Mouse (Mus musculus): Measurements from ENCODE around the gene Asf1a.
"Not testable (repeated sequence)": the region's sequence is repeated elsewhere in the genome, so short reads cannot be mapped to it uniquely, and the experiment has no call there.

Asf1a gene

GRCm38 (mm10) chr10:53596677-53597120 is at the start of gene Asf1a:
Gene Asf1a (plus strand): TSS chr10:53596757.
- peak; percentile 98 for DNase-seq

GRCm38 (mm10) chr10:53562001-53562400 is 34.6 kb upstream of the Asf1a start:
- DNase-seq, result no peak

- no peak for DNase-seq
Observed at GRCm38 (mm10) chr10:53565538-53565937, 31.0 kb upstream of the Asf1a start.

- no peak for DNase-seq
Observed at GRCm38 (mm10) chr10:53568531-53568930, 28.0 kb upstream of the Asf1a start.

GRCm38 (mm10) chr10:53580137-53580536 is 16.4 kb upstream of the Asf1a start:
- peak in 1 of 2 experiments; percentile 24 for DNase-seq

GRCm38 (mm10) chr10:53580621-53581081 is 15.9 kb upstream of the Asf1a start:
- DNase-seq, result peak; percentile 49

GRCm38 (mm10) chr10:53581087-53581486 is 15.5 kb upstream of the Asf1a start:
- DNase-seq, result no peak

GRCm38 (mm10) chr10:53585777-53586176 is 10.8 kb upstream of the Asf1a start:
- no peak for DNase-seq

- no peak for DNase-seq
Observed at GRCm38 (mm10) chr10:53595744-53596676, 547 bp upstream of the Asf1a start.

- DNase-seq, result peak; percentile 28 to 33
Observed at GRCm38 (mm10) chr10:53597121-53597881, 744 bp downstream of the Asf1a start.

- peak in 1 of 2 experiments; percentile 10 for DNase-seq
Observed at GRCm38 (mm10) chr10:53598821-53599220, 2.3 kb downstream of the Asf1a start.

GRCm38 (mm10) chr10:53605328-53605727 is 8.8 kb downstream of the Asf1a start:
- DNase-seq, result no peak

GRCm38 (mm10) chr10:53608274-53608673 is 11.7 kb downstream of the Asf1a start:
- no peak for DNase-seq

- DNase-seq, result no peak
Observed at GRCm38 (mm10) chr10:53612172-53612571, 15.6 kb downstream of the Asf1a start.

GRCm38 (mm10) chr10:53613955-53614354 is 17.4 kb downstream of the Asf1a start:
- DNase-seq, result no peak

GRCm38 (mm10) chr10:53615850-53616616 is 19.5 kb downstream of the Asf1a start:
- peak in 1 of 2 experiments; percentile 11 for DNase-seq

- DNase-seq, result peak; percentile 90 to 93
Observed at GRCm38 (mm10) chr10:53629247-53629917, 32.8 kb downstream of the Asf1a start.

GRCm38 (mm10) chr10:53629918-53630250 is 33.3 kb downstream of the Asf1a start:
- peak; percentile 97 to 99 for DNase-seq

GRCm38 (mm10) chr10:53630339-53630738 is 33.8 kb downstream of the Asf1a start, which contains the start of gene Mcm9:
Gene Mcm9 (minus strand): TSS chr10:53630439.
- not testable (repeated sequence) for DNase-seq

GRCm38 (mm10) chr10:53634160-53634559 is 37.6 kb downstream of the Asf1a start:
- no peak for DNase-seq

- no peak for DNase-seq
Observed at GRCm38 (mm10) chr10:53635246-53635971, 38.9 kb downstream of the Asf1a start.

Measured in lung, adult 18-20 months (tissue).